Mouse (Mus musculus): Measurements from ENCODE around the gene Gnao1. TPM values are rescaled to one million over a fixed set of nuclear protein-coding genes. Genes with fewer than 3 reads are reported as not detected.

Gnao1 gene
- polyA plus RNA-seq, 2 experiments, result 4.3 to 13.5 TPM

GRCm38 (mm10) chr8:93940542-93941423 lies 131.0 kb downstream of the Gnao1 start:
- no peak overlapping the region for H3K4me2 ChIP-seq (replicated peaks; ENCODE audit: low read depth, low read length, severe bottlenecking)
- 26% methylated on average over 11 of the region's 11 CpGs for WGBS
- no peaks in the 10 kb centered on the region for H3K36me3 ChIP-seq (ENCODE audit: control insufficient read depth, insufficient read depth, low read length)
- H3K9ac ChIP-seq (ENCODE audit: low read depth, low read length, severe bottlenecking), result no peak overlapping the region
- TF ChIP-seq POLR2A (IDR thresholded peaks at IDR 0.05; ENCODE audit: borderline replicate concordance, extremely low read depth, insufficient read depth, insufficient read length), result no peak
- no peak for ATAC-seq (ENCODE audit: low FRiP score, low read depth)
- no peaks in the 10 kb centered on the region for H3K27me3 ChIP-seq (ENCODE audit: control insufficient read depth, insufficient read depth, low read length)
- no peak for DNase-seq (ENCODE audit: low spot score)
- no peak overlapping the region for H3K4me3 ChIP-seq (replicated peaks; ENCODE audit: low read length)
- no peak overlapping the region for H3K27ac ChIP-seq (replicated peaks; ENCODE audit: low read depth, low read length)
- peaks cover 5% of the 10 kb centered on the region; the same call in 1 of the 2 replicates for H3K4me1 ChIP-seq (ENCODE audit: control insufficient read depth, insufficient read depth, low read length)
- no peaks in the 10 kb centered on the region for H3K9me3 ChIP-seq (ENCODE audit: control insufficient read depth, low read length)

- H3K9ac ChIP-seq (ENCODE audit: low read depth, low read length, severe bottlenecking), result no peak overlapping the region
- TF ChIP-seq POLR2A (IDR thresholded peaks at IDR 0.05; ENCODE audit: borderline replicate concordance, extremely low read depth, insufficient read depth, insufficient read length), result no peak
- ATAC-seq (ENCODE audit: low FRiP score, low read depth) (no peak), DNase-seq (ENCODE audit: low spot score) (no peak)
- 77% methylated on average over 4 of the region's 4 CpGs for WGBS
- no peak overlapping the region for H3K27ac ChIP-seq (replicated peaks; ENCODE audit: low read depth, low read length)
- no peaks in the 10 kb centered on the region for H3K9me3 ChIP-seq (ENCODE audit: control insufficient read depth, low read length)
- no peaks in the 10 kb centered on the region for H3K36me3 ChIP-seq (ENCODE audit: control insufficient read depth, insufficient read depth, low read length)
- no peaks in the 10 kb centered on the region for H3K27me3 ChIP-seq (ENCODE audit: control insufficient read depth, insufficient read depth, low read length)
- peaks cover 5% of the 10 kb centered on the region; the same call in 1 of the 2 replicates for H3K4me1 ChIP-seq (ENCODE audit: control insufficient read depth, insufficient read depth, low read length)
- H3K4me3 ChIP-seq (replicated peaks; ENCODE audit: low read length), result no peak overlapping the region
- H3K4me2 ChIP-seq (replicated peaks; ENCODE audit: low read depth, low read length, severe bottlenecking), result no peak overlapping the region
Measured at GRCm38 (mm10) chr8:93941636-93942054, 131.9 kb downstream of the Gnao1 start.

- H3K4me2 ChIP-seq (replicated peaks; ENCODE audit: low read depth, low read length, severe bottlenecking), result no peak overlapping the region
- WGBS, result 79% methylated on average over 4 of the region's 4 CpGs
- no peak overlapping the region for H3K9ac ChIP-seq (ENCODE audit: low read depth, low read length, severe bottlenecking)
- H3K4me3 ChIP-seq (replicated peaks; ENCODE audit: low read length), result no peak overlapping the region
- H3K27me3 ChIP-seq (ENCODE audit: control insufficient read depth, insufficient read depth, low read length), result no peaks in the 10 kb centered on the region
- ATAC-seq (ENCODE audit: low FRiP score, low read depth), result no peak
- no peaks in the 10 kb centered on the region; the same call in 1 of the 2 replicates for H3K4me1 ChIP-seq (ENCODE audit: control insufficient read depth, insufficient read depth, low read length)
- H3K27ac ChIP-seq (replicated peaks; ENCODE audit: low read depth, low read length), result no peak overlapping the region
- no peak for DNase-seq (ENCODE audit: low spot score)
- H3K36me3 ChIP-seq (ENCODE audit: control insufficient read depth, insufficient read depth, low read length), result no peaks in the 10 kb centered on the region
- no peaks in the 10 kb centered on the region for H3K9me3 ChIP-seq (ENCODE audit: control insufficient read depth, low read length)
- no peak for TF ChIP-seq POLR2A (IDR thresholded peaks at IDR 0.05; ENCODE audit: borderline replicate concordance, extremely low read depth, insufficient read depth, insufficient read length)
Measured at GRCm38 (mm10) chr8:93945781-93946180, 136.0 kb downstream of the Gnao1 start.

GRCm38 (mm10) chr8:93946397-93946796 lies 136.6 kb downstream of the Gnao1 start:
- no peak for TF ChIP-seq POLR2A (IDR thresholded peaks at IDR 0.05; ENCODE audit: borderline replicate concordance, extremely low read depth, insufficient read depth, insufficient read length)
- no peak for ATAC-seq (ENCODE audit: low FRiP score, low read depth)
- 100% methylated on average over 1 of the region's 1 CpGs for WGBS

GRCm38 (mm10) chr8:93950133-93950532 lies 140.4 kb downstream of the Gnao1 start:
- 82% methylated on average over 14 of the region's 14 CpGs for WGBS

More at GRCm38 (mm10) chr8:93946397-93946796, 136.6 kb downstream of the Gnao1 start:
- no peak overlapping the region for H3K27ac ChIP-seq (replicated peaks; ENCODE audit: low read depth, low read length)
- H3K9me3 ChIP-seq (ENCODE audit: control insufficient read depth, low read length), result no peaks in the 10 kb centered on the region
- H3K27me3 ChIP-seq (ENCODE audit: control insufficient read depth, insufficient read depth, low read length), result no peaks in the 10 kb centered on the region
- H3K36me3 ChIP-seq (ENCODE audit: control insufficient read depth, insufficient read depth, low read length), result no peaks in the 10 kb centered on the region
- DNase-seq (ENCODE audit: low spot score), result no peak
- H3K4me3 ChIP-seq (replicated peaks; ENCODE audit: low read length), result no peak overlapping the region
- H3K4me1 ChIP-seq (ENCODE audit: control insufficient read depth, insufficient read depth, low read length), result no peaks in the 10 kb centered on the region
- no peak overlapping the region for H3K4me2 ChIP-seq (replicated peaks; ENCODE audit: low read depth, low read length, severe bottlenecking)
- H3K9ac ChIP-seq (ENCODE audit: low read depth, low read length, severe bottlenecking), result no peak overlapping the region

More at GRCm38 (mm10) chr8:93950133-93950532, 140.4 kb downstream of the Gnao1 start:
- Histone ChIP-seq H3K27ac (replicated peaks; ENCODE audit: low read depth, low read length) (no peak overlapping the region), H3K36me3 (ENCODE audit: control insufficient read depth, insufficient read depth, low read length) (no peaks in the 10 kb centered on the region), H3K9me3 (ENCODE audit: control insufficient read depth, low read length) (no peaks in the 10 kb centered on the region), H3K4me3 (replicated peaks; ENCODE audit: low read length) (no peak overlapping the region), H3K4me2 (replicated peaks; ENCODE audit: low read depth, low read length, severe bottlenecking) (no peak overlapping the region), H3K27me3 (ENCODE audit: control insufficient read depth, insufficient read depth, low read length) (no peaks in the 10 kb centered on the region), H3K4me1 (ENCODE audit: control insufficient read depth, insufficient read depth, low read length) (no peaks in the 10 kb centered on the region), H3K9ac (ENCODE audit: low read depth, low read length, severe bottlenecking) (no peak overlapping the region)
- no peak for TF ChIP-seq POLR2A (IDR thresholded peaks at IDR 0.05; ENCODE audit: borderline replicate concordance, extremely low read depth, insufficient read depth, insufficient read length)
- no peak for DNase-seq (ENCODE audit: low spot score)
- no peak for ATAC-seq (ENCODE audit: low FRiP score, low read depth)

Measured in limb, embryonic 14.5 days (tissue).